8 mouse cellular contexts compared by ENCODE assay signal in the genomic region with DNA sequence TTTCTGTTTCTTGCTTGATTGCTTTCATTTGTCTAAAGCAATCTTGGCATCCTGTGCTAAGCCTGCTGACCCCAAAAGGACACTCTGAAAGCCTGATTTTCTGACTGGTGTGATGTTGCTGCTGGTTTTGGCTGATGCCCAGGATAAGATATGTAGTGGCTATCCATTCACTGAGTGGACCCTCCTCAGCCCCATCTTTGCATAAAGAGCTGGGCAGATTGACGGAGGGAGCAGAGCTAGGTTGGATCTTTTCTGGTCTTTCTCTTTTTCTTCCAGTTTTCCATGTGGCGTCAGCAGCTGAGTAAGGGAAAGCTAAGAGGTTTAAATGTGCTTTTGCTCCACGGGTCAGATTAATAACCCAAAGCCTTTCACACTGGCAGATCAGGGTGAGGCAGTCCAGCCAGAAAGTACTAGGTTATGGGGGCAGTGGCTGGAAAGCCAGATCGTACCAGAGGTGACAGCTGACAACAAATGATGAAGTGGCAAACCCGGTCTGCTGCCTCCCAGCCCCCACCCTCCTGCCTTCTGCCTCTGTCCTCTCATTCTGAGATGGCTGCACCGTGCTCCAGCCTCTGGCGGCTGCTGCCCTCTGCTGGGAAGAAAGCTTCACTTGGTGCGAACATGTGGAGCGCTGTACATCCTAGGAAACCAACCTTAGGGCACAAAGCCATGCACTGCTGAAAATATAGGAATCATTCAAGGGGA.
A peak's percentile ranks its signal among the peaks of the same experiment; 100 is the strongest.
DNase-seq lines count a peak whose midpoint lies in the region; ATAC-seq and TF ChIP-seq lines count a peak whose summit lies in the region.

No protein-coding gene starts in this region.

- no peaks in the 10 kb centered on the region for H3K27me3 ChIP-seq in heart, embryonic 12.5 days (replicated peaks)
- H3K27me3 ChIP-seq in kidney, embryonic 16.5 days (ENCODE audit: insufficient read depth, low read length): no peaks in the 10 kb centered on the region
- no peaks in the 10 kb centered on the region for H3K27me3 ChIP-seq in limb, embryonic 14.5 days (ENCODE audit: control insufficient read depth, insufficient read depth, low read length)

- no peaks in the 10 kb centered on the region for H3K36me3 ChIP-seq in heart, embryonic 12.5 days
- H3K36me3 ChIP-seq in kidney, embryonic 16.5 days (ENCODE audit: insufficient read depth, low read length): no peaks in the 10 kb centered on the region
- no peaks in the 10 kb centered on the region for H3K36me3 ChIP-seq in limb, embryonic 14.5 days (ENCODE audit: control insufficient read depth, insufficient read depth, low read length)

- H3K4me2 ChIP-seq in heart, embryonic 12.5 days: peak overlapping the region; percentile 57
- H3K4me2 ChIP-seq in kidney, embryonic 16.5 days (replicated peaks; ENCODE audit: low read depth, low read length): peak overlapping the region; percentile 24; the same call in 1 of the 2 replicates
- H3K4me2 ChIP-seq in limb, embryonic 14.5 days (replicated peaks; ENCODE audit: low read depth, low read length, severe bottlenecking): peak overlapping the region; percentile 8; the same call in 1 of the 2 replicates

- peak; percentile 29 for DNase-seq in gastrocnemius, adult 2 months
- no peak for DNase-seq in gastrocnemius, postnatal 25 days
- DNase-seq in embryo, embryonic 10 days (ENCODE audit: low spot score): peak; percentile 87
- peak; percentile 49 for DNase-seq in limb, embryonic 14.5 days (ENCODE audit: low spot score)
- DNase-seq in neural tube, embryonic 10.5 days (ENCODE audit: extremely low spot score, low spot score): peak; percentile 70
- DNase-seq in urinary bladder, postnatal 14 days (ENCODE audit: low spot score): peak; percentile 49

- ATAC-seq in heart, embryonic 12.5 days (ENCODE audit: insufficient number of reproducible peaks, low FRiP score): peak; percentile 73; the same call in 1 of the 2 replicates
- ATAC-seq in kidney, embryonic 16.5 days (ENCODE audit: low FRiP score, low TSS enrichment): peak; percentile 92
- ATAC-seq in limb, embryonic 14.5 days (ENCODE audit: low FRiP score, low read depth): peak; percentile 63; the same call in 1 of the 2 replicates

- TF ChIP-seq POLR2A in limb, embryonic 14.5 days (IDR thresholded peaks at IDR 0.05; ENCODE audit: borderline replicate concordance, extremely low read depth, insufficient read depth, insufficient read length): no peak

- no peaks in the 10 kb centered on the region; the same call in 1 of the 2 replicates for H3K4me1 ChIP-seq in heart, embryonic 12.5 days (replicated peaks)
- no peaks in the 10 kb centered on the region for H3K4me1 ChIP-seq in kidney, embryonic 16.5 days (ENCODE audit: insufficient read depth, low read length)
- H3K4me1 ChIP-seq in limb, embryonic 14.5 days (ENCODE audit: control insufficient read depth, insufficient read depth, low read length): no peaks in the 10 kb centered on the region

- intact Hi-C loops in gastrocnemius, adult 2 months (cut with DNase I): no loop called here

- no peak overlapping the region for H3K4me3 ChIP-seq in gastrocnemius, adult 2 months
- H3K4me3 ChIP-seq in heart, embryonic 12.5 days: peak overlapping the region; percentile 11; the same call in 1 of the 2 replicates
- no peak overlapping the region for H3K4me3 ChIP-seq in kidney, embryonic 16.5 days (ENCODE audit: low read length)
- no peak overlapping the region for H3K4me3 ChIP-seq in limb, embryonic 14.5 days (replicated peaks; ENCODE audit: low read length)

- H3K27ac ChIP-seq in gastrocnemius, adult 2 months: no peak overlapping the region
- no peak overlapping the region for H3K27ac ChIP-seq in heart, embryonic 12.5 days (ENCODE audit: poor library complexity, severe bottlenecking)
- no peak overlapping the region for H3K27ac ChIP-seq in kidney, embryonic 16.5 days (ENCODE audit: low read length)
- H3K27ac ChIP-seq in limb, embryonic 14.5 days (replicated peaks; ENCODE audit: low read depth, low read length): no peak overlapping the region

- H3K9me3 ChIP-seq in heart, embryonic 12.5 days (replicated peaks): no peaks in the 10 kb centered on the region
- H3K9me3 ChIP-seq in kidney, embryonic 16.5 days (ENCODE audit: low read length): no peaks in the 10 kb centered on the region
- H3K9me3 ChIP-seq in limb, embryonic 14.5 days (ENCODE audit: control insufficient read depth, low read length): no peaks in the 10 kb centered on the region

- 15% methylated on average over 9 of the region's 9 CpGs for WGBS in heart, embryonic 12.5 days
- WGBS in kidney, embryonic 16.5 days: 12% methylated on average over 9 of the region's 9 CpGs
- WGBS in limb, embryonic 14.5 days: 15% methylated on average over 9 of the region's 9 CpGs

- TF ChIP-seq CTCF in gastrocnemius, adult 2 months (IDR thresholded peaks at IDR 0.05): peak; percentile 37

- no peak overlapping the region for H3K9ac ChIP-seq in heart, embryonic 12.5 days
- H3K9ac ChIP-seq in kidney, embryonic 16.5 days (replicated peaks; ENCODE audit: low read length): no peak overlapping the region
- H3K9ac ChIP-seq in limb, embryonic 14.5 days (ENCODE audit: low read depth, low read length, severe bottlenecking): no peak overlapping the region
